In genomic region chr13:13558900-13559299, GRCm38 (mm10) we compare ENCODE assay signal across 14 mouse cellular contexts. TPM values are rescaled to one million over a fixed set of nuclear protein-coding genes. Genes with fewer than 3 reads are reported as not detected.
A peak's percentile ranks its signal among the peaks of the same experiment; 100 is the strongest.
DNase-seq lines count a peak whose midpoint lies in the region; ATAC-seq and TF ChIP-seq lines count a peak whose summit lies in the region.
"Had no signal": no experiment of that assay in that cellular context is flagged by ENCODE, and none has a peak within 500 bp of the region (broad histone marks: within the 10 kb centered on the region; RNA-seq: fewer than 3 reads in every experiment).

No protein-coding gene starts in this region.

- H3K36me3 ChIP-seq in intestine, embryonic 15.5 days, result no peaks in the 10 kb centered on the region
- no peaks in the 10 kb centered on the region for H3K36me3 ChIP-seq in intestine, postnatal 0 days (ENCODE audit: control insufficient read depth, insufficient read depth)
- no peaks in the 10 kb centered on the region for H3K36me3 ChIP-seq in intestine, embryonic 16.5 days (ENCODE audit: control insufficient read depth, insufficient read depth, low read length)
- no peaks in the 10 kb centered on the region for H3K36me3 ChIP-seq in midbrain, postnatal 0 days (ENCODE audit: insufficient read depth, low read length)
- no peaks in the 10 kb centered on the region for H3K36me3 ChIP-seq in hindbrain, embryonic 13.5 days
- no peaks in the 10 kb centered on the region for H3K36me3 ChIP-seq in forebrain, embryonic 11.5 days (ENCODE audit: control insufficient read depth, insufficient read depth, low read length)

- no peak overlapping the region for H3K9ac ChIP-seq in intestine, embryonic 15.5 days
- no peak overlapping the region for H3K9ac ChIP-seq in intestine, postnatal 0 days (ENCODE audit: low read depth, low read length)
- H3K9ac ChIP-seq in intestine, embryonic 16.5 days (ENCODE audit: low read depth, low read length), result no peak overlapping the region
- H3K9ac ChIP-seq in midbrain, postnatal 0 days (replicated peaks; ENCODE audit: low read length, poor library complexity, severe bottlenecking), result no peak overlapping the region
- no peak overlapping the region for H3K9ac ChIP-seq in hindbrain, embryonic 13.5 days
- H3K9ac ChIP-seq in forebrain, embryonic 11.5 days (ENCODE audit: low read length), result no peak overlapping the region

- H3K9me3 ChIP-seq in intestine, embryonic 15.5 days, result no peaks in the 10 kb centered on the region
- no peaks in the 10 kb centered on the region for H3K9me3 ChIP-seq in intestine, postnatal 0 days (ENCODE audit: control insufficient read depth)
- no peaks in the 10 kb centered on the region for H3K9me3 ChIP-seq in intestine, embryonic 16.5 days (ENCODE audit: control insufficient read depth, low read length)
- H3K9me3 ChIP-seq in midbrain, postnatal 0 days (ENCODE audit: low read length), result no peaks in the 10 kb centered on the region
- H3K9me3 ChIP-seq in hindbrain, embryonic 13.5 days, result no peaks in the 10 kb centered on the region
- H3K9me3 ChIP-seq in forebrain, embryonic 11.5 days (ENCODE audit: control insufficient read depth, low read length), result no peaks in the 10 kb centered on the region
- H3K9me3 ChIP-seq: megakaryocyte, embryonic 14.5 days had no signal

- no peak for TF ChIP-seq CTCF in intestine, postnatal 0 days (IDR thresholded peaks at IDR 0.05; ENCODE audit: low read depth)
- no peak for TF ChIP-seq CTCF in midbrain, postnatal 0 days (IDR thresholded peaks at IDR 0.05)

- no peaks in the 10 kb centered on the region for H3K4me1 ChIP-seq in intestine, embryonic 15.5 days (replicated peaks)
- H3K4me1 ChIP-seq in intestine, postnatal 0 days (replicated peaks; ENCODE audit: control insufficient read depth, insufficient read depth, low read length), result no peaks in the 10 kb centered on the region
- no peaks in the 10 kb centered on the region for H3K4me1 ChIP-seq in intestine, embryonic 16.5 days (ENCODE audit: control insufficient read depth, insufficient read depth, low read length)
- H3K4me1 ChIP-seq in midbrain, postnatal 0 days (ENCODE audit: insufficient read depth, low read length), result no peaks in the 10 kb centered on the region
- H3K4me1 ChIP-seq in hindbrain, embryonic 13.5 days (replicated peaks), result no peaks in the 10 kb centered on the region
- no peaks in the 10 kb centered on the region for H3K4me1 ChIP-seq in forebrain, embryonic 11.5 days (replicated peaks; ENCODE audit: control insufficient read depth, insufficient read depth, low read length)

- H3K4me2 ChIP-seq in intestine, embryonic 15.5 days (replicated peaks), result no peak overlapping the region
- no peak overlapping the region for H3K4me2 ChIP-seq in intestine, postnatal 0 days (replicated peaks; ENCODE audit: low read depth)
- no peak overlapping the region for H3K4me2 ChIP-seq in intestine, embryonic 16.5 days (ENCODE audit: low read depth, low read length)
- H3K4me2 ChIP-seq in midbrain, postnatal 0 days (ENCODE audit: low read depth, low read length, poor library complexity, severe bottlenecking), result no peak overlapping the region
- H3K4me2 ChIP-seq in hindbrain, embryonic 13.5 days, result no peak overlapping the region
- no peak overlapping the region for H3K4me2 ChIP-seq in forebrain, embryonic 11.5 days (ENCODE audit: low read depth, low read length, severe bottlenecking)

- H3K4me3 ChIP-seq in intestine, embryonic 15.5 days (replicated peaks), result no peak overlapping the region
- H3K4me3 ChIP-seq in intestine, postnatal 0 days (ENCODE audit: low read depth, low read length), result no peak overlapping the region
- no peak overlapping the region for H3K4me3 ChIP-seq in intestine, embryonic 16.5 days (ENCODE audit: low read length)
- H3K4me3 ChIP-seq in midbrain, postnatal 0 days (ENCODE audit: low read depth, low read length), result no peak overlapping the region
- no peak overlapping the region for H3K4me3 ChIP-seq in hindbrain, embryonic 13.5 days
- no peak overlapping the region for H3K4me3 ChIP-seq in forebrain, embryonic 11.5 days (ENCODE audit: low read depth, low read length)
- H3K4me3 ChIP-seq: megakaryocyte, embryonic 14.5 days; myocyte had no signal

- no peaks in the 10 kb centered on the region for H3K27me3 ChIP-seq in intestine, embryonic 15.5 days (replicated peaks)
- H3K27me3 ChIP-seq in intestine, postnatal 0 days (replicated peaks; ENCODE audit: control insufficient read depth, insufficient read depth, low read length), result no peaks in the 10 kb centered on the region
- H3K27me3 ChIP-seq in intestine, embryonic 16.5 days (replicated peaks; ENCODE audit: control insufficient read depth, insufficient read depth, low read length), result no peaks in the 10 kb centered on the region
- H3K27me3 ChIP-seq in midbrain, postnatal 0 days (ENCODE audit: insufficient read depth, low read length), result 0 out of 2 replicates have a peak, but pooled peaks cover 4% of the 10 kb centered on the region
- H3K27me3 ChIP-seq in hindbrain, embryonic 13.5 days, result no peaks in the 10 kb centered on the region
- H3K27me3 ChIP-seq in forebrain, embryonic 11.5 days (ENCODE audit: control insufficient read depth, insufficient read depth, low read length), result no peaks in the 10 kb centered on the region

- peak; percentile 30 to 62 for DNase-seq in thymus, adult 18-20 months
- no peak for DNase-seq in midbrain, postnatal 0 days (ENCODE audit: low spot score)
- no peak for DNase-seq in forebrain, embryonic 11.5 days (ENCODE audit: low spot score)
- DNase-seq: gastrocnemius, postnatal 10 days; heart, postnatal 10 days; kidney, postnatal 14 days had no signal

- 66% methylated on average over 5 of the region's 5 CpGs for WGBS in intestine, embryonic 15.5 days
- WGBS in intestine, postnatal 0 days, result 73% methylated on average over 5 of the region's 5 CpGs
- WGBS in intestine, embryonic 16.5 days, result 67% methylated on average over 5 of the region's 5 CpGs
- WGBS in midbrain, postnatal 0 days, result 78% methylated on average over 5 of the region's 5 CpGs
- WGBS in hindbrain, embryonic 13.5 days, result 82% methylated on average over 5 of the region's 5 CpGs
- 89% methylated on average over 5 of the region's 5 CpGs for WGBS in forebrain, embryonic 11.5 days

- no peak overlapping the region for H3K27ac ChIP-seq in intestine, embryonic 15.5 days
- H3K27ac ChIP-seq in intestine, postnatal 0 days (ENCODE audit: low read depth, low read length), result no peak overlapping the region
- no peak overlapping the region for H3K27ac ChIP-seq in intestine, embryonic 16.5 days (ENCODE audit: low read length)
- no peak overlapping the region for H3K27ac ChIP-seq in midbrain, postnatal 0 days (ENCODE audit: low read depth, low read length)
- no peak overlapping the region for H3K27ac ChIP-seq in hindbrain, embryonic 13.5 days
- H3K27ac ChIP-seq in forebrain, embryonic 11.5 days (ENCODE audit: low read depth, low read length), result no peak overlapping the region

- peak; percentile 31; the same call in 1 of the 2 replicates for ATAC-seq in intestine, embryonic 15.5 days
- no peak for ATAC-seq in intestine, postnatal 0 days
- peak; percentile 32 for ATAC-seq in CD4-positive, CD25-positive, alpha-beta regulatory T cell, adult 4 months
- 0 out of 2 replicates have a peak, but pooled peaks have one; percentile 13 for ATAC-seq in intestine, embryonic 16.5 days
- ATAC-seq in midbrain, postnatal 0 days (ENCODE audit: low FRiP score), result no peak
- no peak for ATAC-seq in hindbrain, embryonic 13.5 days (ENCODE audit: low FRiP score)
- ATAC-seq in forebrain, embryonic 11.5 days (replicated peaks; ENCODE audit: low FRiP score), result no peak
- ATAC-seq: forebrain, embryonic 16.5 days had no signal

RNA-seq across cellular contexts. Expression of gene Lyst, which starts 31.3 kb away (rescaled TPM):
- 2.8 TPM in 2 replicates for polyA plus RNA-seq in intestine, embryonic 15.5 days (2015; fragmentation: Nextera tagmentation; extraction: Ambion mirVana)
- 1.1 and 1.7 TPM in 2 replicates for polyA plus RNA-seq in intestine, postnatal 0 days (2015; fragmentation: Nextera tagmentation; extraction: Ambion mirVana)
- 10 to 100 TPM in 1 of 2 experiments, 1 to 10 TPM in 1; 9.0 to 10.5 TPM for polyA plus RNA-seq in CD4-positive, CD25-positive, alpha-beta regulatory T cell, adult 4 months (2017; shearing (Covaris generic))
- 2.0 and 3.0 TPM in 2 replicates for polyA plus RNA-seq in intestine, embryonic 16.5 days (2015; fragmentation: Nextera tagmentation; extraction: Ambion mirVana)
- 15.9 and 19.5 TPM in 2 replicates for total RNA-seq in midbrain, postnatal 0 days (2014; rRNA removed)
- polyA plus RNA-seq in midbrain, postnatal 0 days (2015; fragmentation: Nextera tagmentation; extraction: Ambion mirVana), result 3.1 and 5.2 TPM in 2 replicates
- polyA plus RNA-seq in hindbrain, embryonic 13.5 days (2015; fragmentation: Nextera tagmentation; extraction: Ambion mirVana), result 6.5 and 7.6 TPM in 2 replicates
- 3.5 and 4.4 TPM in 2 replicates for polyA plus RNA-seq in forebrain, embryonic 11.5 days (2014; fragmentation: Nextera tagmentation; extraction: Ambion mirVana)

Comparison
In these comparisons a context has a peak if more than half of its experiments do, and no peak if none do; other contexts are left out.
1. ATAC-seq: peak in intestine, embryonic 15.5 days (single experiment), CD4-positive, CD25-positive, alpha-beta regulatory T cell, adult 4 months (single experiment) and intestine, embryonic 16.5 days (single experiment); none in intestine, postnatal 0 days (single experiment), midbrain, postnatal 0 days (single experiment), hindbrain, embryonic 13.5 days (single experiment) and forebrain, embryonic 11.5 days (single experiment).
2. DNase-seq: peak in thymus, adult 18-20 months (2 of 2); none in midbrain, postnatal 0 days (single experiment) and forebrain, embryonic 11.5 days (single experiment).